8 mouse cellular contexts compared by ENCODE assay signal in genomic region chr2:173276409-173276808, GRCm38 (mm10). TPM values are rescaled to one million over a fixed set of nuclear protein-coding genes. Genes with fewer than 3 reads are reported as not detected.
DNase-seq lines count a peak whose midpoint lies in the region; ATAC-seq and TF ChIP-seq lines count a peak whose summit lies in the region.

TSS of gene Pmepa1 (minus strand) at chr2:173276533.

- H3K36me3 ChIP-seq in forebrain, embryonic 15.5 days, result no peaks in the 10 kb centered on the region
- no peaks in the 10 kb centered on the region for H3K36me3 ChIP-seq in liver, embryonic 15.5 days (replicated peaks)
- no peaks in the 10 kb centered on the region for H3K36me3 ChIP-seq in neural tube, embryonic 13.5 days
- no peaks in the 10 kb centered on the region for H3K36me3 ChIP-seq in stomach, postnatal 0 days (ENCODE audit: control insufficient read depth, insufficient read depth, low read length)

- TF ChIP-seq EP300 in stomach, postnatal 0 days (optimal IDR thresholded peaks at IDR 0.05), result no peak

- WGBS in forebrain, embryonic 15.5 days, result under 1% methylated on average over 31 of the region's 61 CpGs
- WGBS in liver, embryonic 15.5 days (ENCODE audit: insufficient replicate concordance), result 1% methylated on average over 58 of the region's 61 CpGs
- WGBS in neural tube, embryonic 13.5 days, result under 1% methylated on average over 41 of the region's 61 CpGs
- WGBS in stomach, postnatal 0 days, result 1% methylated on average over 44 of the region's 61 CpGs

- peak within 1 kb of the TSS; percentile 100 for H3K4me3 ChIP-seq in forebrain, embryonic 15.5 days
- peak within 1 kb of the TSS; percentile 51 for H3K4me3 ChIP-seq in liver, embryonic 15.5 days (replicated peaks)
- peak within 1 kb of the TSS; percentile 99 for H3K4me3 ChIP-seq in neural tube, embryonic 13.5 days
- H3K4me3 ChIP-seq in stomach, postnatal 0 days (ENCODE audit: low read depth, low read length), result peak within 1 kb of the TSS; percentile 79

- H3K9me3 ChIP-seq in forebrain, embryonic 15.5 days, result no peaks in the 10 kb centered on the region
- H3K9me3 ChIP-seq in liver, embryonic 15.5 days (replicated peaks), result no peaks in the 10 kb centered on the region
- no peaks in the 10 kb centered on the region for H3K9me3 ChIP-seq in neural tube, embryonic 13.5 days
- no peaks in the 10 kb centered on the region for H3K9me3 ChIP-seq in stomach, postnatal 0 days (ENCODE audit: control insufficient read depth, low read length)

- peaks cover 48% of the 10 kb centered on the region for H3K4me1 ChIP-seq in forebrain, embryonic 15.5 days
- 0 out of 2 replicates have a peak, but pooled peaks cover 8% of the 10 kb centered on the region for H3K4me1 ChIP-seq in liver, embryonic 15.5 days (replicated peaks)
- peaks cover 54% of the 10 kb centered on the region for H3K4me1 ChIP-seq in neural tube, embryonic 13.5 days (replicated peaks)
- H3K4me1 ChIP-seq in stomach, postnatal 0 days (replicated peaks; ENCODE audit: control insufficient read depth, insufficient read depth), result 0 out of 2 replicates have a peak, but pooled peaks cover 5% of the 10 kb centered on the region

- intact Hi-C loops in heart, postnatal 10 days (cut with DNase I), result loop anchor here (2.0 to 5.0 kb wide), 2 partner anchors 58 to 176 kb away; no protein-coding TSS in a partner anchor

- TF ChIP-seq CTCF in stomach, postnatal 0 days (IDR thresholded peaks at IDR 0.05; ENCODE audit: low read depth), result peak; percentile 11; the same call in 1 of the 2 replicates

- H3K9ac ChIP-seq in forebrain, embryonic 15.5 days (replicated peaks), result peak within 1 kb of the TSS; percentile 99
- no peak within 1 kb of the TSS for H3K9ac ChIP-seq in liver, embryonic 15.5 days
- peak within 1 kb of the TSS; percentile 99 for H3K9ac ChIP-seq in neural tube, embryonic 13.5 days
- H3K9ac ChIP-seq in stomach, postnatal 0 days (ENCODE audit: low read length), result peak within 1 kb of the TSS; percentile 95

- no peaks in the 10 kb centered on the region for H3K27me3 ChIP-seq in forebrain, embryonic 15.5 days
- H3K27me3 ChIP-seq in liver, embryonic 15.5 days, result peaks cover 75% of the 10 kb centered on the region
- H3K27me3 ChIP-seq in neural tube, embryonic 13.5 days, result no peaks in the 10 kb centered on the region; the same call in 1 of the 2 replicates
- H3K27me3 ChIP-seq in stomach, postnatal 0 days (ENCODE audit: control insufficient read depth, insufficient read depth, low read length), result no peaks in the 10 kb centered on the region

- ATAC-seq in CD4-positive, CD25-positive, alpha-beta regulatory T cell, adult 4 months, result peak; percentile 80
- ATAC-seq in cerebellum, adult (ENCODE audit: insufficient number of reproducible peaks, low FRiP score, low TSS enrichment), result peak; percentile 50
- peak; percentile 95 for ATAC-seq in forebrain, embryonic 15.5 days (replicated peaks)
- peak; percentile 69 for ATAC-seq in liver, embryonic 15.5 days (ENCODE audit: insufficient read depth)
- ATAC-seq in neural tube, embryonic 13.5 days (ENCODE audit: low read depth), result peak; percentile 93
- ATAC-seq in stomach, postnatal 0 days (ENCODE audit: low FRiP score, low TSS enrichment), result peak; percentile 92

- DNase-seq in heart, postnatal 10 days, result peak; percentile 93 to 96
- DNase-seq in kidney, postnatal 36 days, result peak; percentile 95 to 96
- DNase-seq in stomach, postnatal 0 days (ENCODE audit: low spot score), result peak; percentile 93

- peak within 1 kb of the TSS; percentile 74 for H3K4me2 ChIP-seq in forebrain, embryonic 15.5 days (replicated peaks)
- peak within 1 kb of the TSS; percentile 68 for H3K4me2 ChIP-seq in liver, embryonic 15.5 days
- peak within 1 kb of the TSS; percentile 96 for H3K4me2 ChIP-seq in neural tube, embryonic 13.5 days
- H3K4me2 ChIP-seq in stomach, postnatal 0 days (replicated peaks; ENCODE audit: low read depth), result peak within 1 kb of the TSS; percentile 76

- peak within 1 kb of the TSS; percentile 89 for H3K27ac ChIP-seq in forebrain, embryonic 15.5 days (replicated peaks)
- no peak within 1 kb of the TSS for H3K27ac ChIP-seq in liver, embryonic 15.5 days (replicated peaks)
- peak within 1 kb of the TSS; percentile 91 for H3K27ac ChIP-seq in neural tube, embryonic 13.5 days (replicated peaks)
- peak within 1 kb of the TSS; percentile 93 for H3K27ac ChIP-seq in stomach, postnatal 0 days (replicated peaks)

RNA-seq across cellular contexts. Expression of gene Pmepa1, which starts in this region (rescaled TPM):
- polyA plus RNA-seq in CD4-positive, CD25-positive, alpha-beta regulatory T cell, adult 4 months (2017; shearing (Covaris generic)), result 10 to 100 TPM; 10.4 to 12.7 TPM
- polyA plus RNA-seq in forebrain, embryonic 15.5 days (2015; fragmentation: Nextera tagmentation; extraction: Ambion mirVana), result 6.8 and 7.5 TPM in 2 replicates
- total RNA-seq in heart, postnatal 10 days (2021), result 10 to 100 TPM; 55.1 to 57.2 TPM
- 0.12 and 0.16 TPM in 2 replicates for polyA plus RNA-seq in liver, embryonic 15.5 days (2015; fragmentation: Nextera tagmentation; extraction: Ambion mirVana)
- polyA plus RNA-seq in neural tube, embryonic 13.5 days (2015; fragmentation: Nextera tagmentation; extraction: Ambion mirVana), result 5.2 and 6.0 TPM in 2 replicates
- 6.1 and 7.0 TPM in 2 replicates for polyA plus RNA-seq in stomach, postnatal 0 days (2015; fragmentation: Nextera tagmentation; extraction: Ambion mirVana)

Comparison
In these comparisons a context has a peak if more than half of its experiments do, and no peak if none do; other contexts are left out.
1. Peak in ATAC-seq, H3K4me3 ChIP-seq and H3K4me2 ChIP-seq in liver, embryonic 15.5 days; RNA of the gene not detected or under 1 TPM.